Mouse (Mus musculus): ENCODE measurements around the gene Plagl1.

Plagl1 gene

GRCm38 (mm10) chr10:13090596-13091424 is 30.5 kb downstream of the Plagl1 start:
- DNase-seq (ENCODE audit: low spot score) = peak; percentile 34

GRCm38 (mm10) chr10:13092996-13093395 is 32.7 kb downstream of the Plagl1 start:
- DNase-seq (ENCODE audit: low spot score) = no peak

GRCm38 (mm10) chr10:13098895-13099294 is 38.6 kb downstream of the Plagl1 start:
- DNase-seq (ENCODE audit: low spot score) = no peak

GRCm38 (mm10) chr10:13100061-13100648 is 39.9 kb downstream of the Plagl1 start:
- no peak for DNase-seq (ENCODE audit: low spot score)

GRCm38 (mm10) chr10:13102360-13102759 is 42.1 kb downstream of the Plagl1 start:
- no peak for DNase-seq (ENCODE audit: low spot score)

GRCm38 (mm10) chr10:13103838-13104237 is 43.5 kb downstream of the Plagl1 start:
- DNase-seq (ENCODE audit: low spot score) = no peak

GRCm38 (mm10) chr10:13106909-13107624 is 46.8 kb downstream of the Plagl1 start:
- no peak for DNase-seq (ENCODE audit: low spot score)

GRCm38 (mm10) chr10:13108021-13108548 is 47.8 kb downstream of the Plagl1 start:
- no peak for DNase-seq (ENCODE audit: low spot score)

- no peak for DNase-seq (ENCODE audit: low spot score)
These were observed 48.5 kb downstream of the Plagl1 start for GRCm38 (mm10) chr10:13108847-13109246.

- DNase-seq (ENCODE audit: low spot score) = no peak
These were observed 49.5 kb downstream of the Plagl1 start for GRCm38 (mm10) chr10:13109781-13110180.

- DNase-seq (ENCODE audit: low spot score) = no peak
These were observed 52.5 kb downstream of the Plagl1 start for GRCm38 (mm10) chr10:13112849-13113248.

- DNase-seq (ENCODE audit: low spot score) = no peak
These were observed 53.3 kb downstream of the Plagl1 start for GRCm38 (mm10) chr10:13113641-13114040.

GRCm38 (mm10) chr10:13115030-13115429 is 54.7 kb downstream of the Plagl1 start:
- no peak for DNase-seq (ENCODE audit: low spot score)

- no peak for DNase-seq (ENCODE audit: low spot score)
These were observed 56.7 kb downstream of the Plagl1 start for GRCm38 (mm10) chr10:13116706-13117665.

- DNase-seq (ENCODE audit: low spot score) = no peak
These were observed 57.9 kb downstream of the Plagl1 start for GRCm38 (mm10) chr10:13118024-13118769.

GRCm38 (mm10) chr10:13118770-13119102 is 58.4 kb downstream of the Plagl1 start:
- DNase-seq (ENCODE audit: low spot score) = no peak

GRCm38 (mm10) chr10:13119300-13119699 is 59.0 kb downstream of the Plagl1 start:
- DNase-seq (ENCODE audit: low spot score) = no peak

GRCm38 (mm10) chr10:13125811-13126210 is 65.5 kb downstream of the Plagl1 start:
- DNase-seq (ENCODE audit: low spot score) = no peak

- no peak for DNase-seq (ENCODE audit: low spot score)
These were observed 67.0 kb downstream of the Plagl1 start for GRCm38 (mm10) chr10:13127335-13127734.

- no peak for DNase-seq (ENCODE audit: low spot score)
These were observed 67.6 kb downstream of the Plagl1 start for GRCm38 (mm10) chr10:13127946-13128345.

- DNase-seq (ENCODE audit: low spot score) = no peak
These were observed 73.5 kb downstream of the Plagl1 start for GRCm38 (mm10) chr10:13133850-13134249.
